Mouse (Mus musculus) urinary bladder, postnatal 10 days (tissue): ENCODE measurements around the gene Mup6.
"Not testable (repeated sequence)": the region's sequence is repeated elsewhere in the genome, so short reads cannot be mapped to it uniquely, and the experiment has no call there.

Source experiments
- DNase-seq: peaks from one replicate; pipeline ENCODE4 v3.0.0; 2022; ENCODE audit warnings: low spot score

The Mup6 gene

DNA sequence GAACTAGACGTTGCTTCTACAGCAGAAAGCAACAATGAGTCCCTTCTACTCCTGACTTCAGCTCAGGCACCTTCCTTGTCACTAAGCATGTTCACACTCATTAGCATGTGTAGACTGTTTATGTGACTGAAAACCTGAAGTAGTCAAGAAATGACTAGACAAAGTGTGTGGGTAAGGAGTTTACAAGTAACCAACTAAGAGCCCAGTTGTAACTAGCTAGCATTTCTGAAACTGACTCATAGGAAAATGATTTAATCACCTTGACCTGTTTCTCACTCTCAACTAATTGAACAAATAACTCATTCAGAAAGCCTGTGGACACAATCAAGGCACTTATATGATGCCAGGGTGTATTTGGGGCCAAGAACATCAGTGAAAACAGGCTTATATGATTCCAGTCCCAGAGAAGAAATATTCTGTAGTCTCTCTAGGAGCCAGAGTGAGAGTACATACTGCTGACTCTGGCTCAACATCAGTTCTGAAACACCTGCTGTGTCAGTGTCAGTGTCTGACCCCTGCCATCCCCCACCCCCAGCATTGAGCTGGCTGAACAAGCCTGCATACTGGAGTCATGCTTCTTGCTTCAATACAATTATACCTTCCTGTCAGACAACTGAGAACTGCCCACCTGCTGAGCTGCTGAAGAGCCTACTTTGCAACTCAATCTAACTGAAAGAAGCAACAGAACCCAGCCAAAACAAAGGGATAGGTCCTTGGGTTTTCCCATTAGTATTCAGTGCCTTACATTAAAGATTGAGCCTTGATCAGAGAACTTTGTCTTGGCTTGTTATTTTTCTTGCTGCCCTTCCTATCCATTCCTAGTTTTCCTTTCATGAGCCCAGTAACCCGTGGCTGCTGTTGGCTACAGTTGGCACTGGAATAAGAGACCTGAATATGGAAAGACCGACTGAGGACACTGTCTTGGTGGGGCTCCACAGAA lies at the start of gene Mup6:
Mup6 (plus strand) TSS at position 890 of the 940 bp plus-strand sequence.
- DNase-seq = no peak

GRCm38 (mm10) chr4:59914608-59915403 lies 49.3 kb upstream of the Mup6 start, which contains the start of gene Slc46a2:
Gene Slc46a2 (minus strand): TSS chr4:59915056.
- no peak for DNase-seq

GRCm38 (mm10) chr4:59917966-59918365 lies 46.1 kb upstream of the Mup6 start:
- DNase-seq = no peak

DNA sequence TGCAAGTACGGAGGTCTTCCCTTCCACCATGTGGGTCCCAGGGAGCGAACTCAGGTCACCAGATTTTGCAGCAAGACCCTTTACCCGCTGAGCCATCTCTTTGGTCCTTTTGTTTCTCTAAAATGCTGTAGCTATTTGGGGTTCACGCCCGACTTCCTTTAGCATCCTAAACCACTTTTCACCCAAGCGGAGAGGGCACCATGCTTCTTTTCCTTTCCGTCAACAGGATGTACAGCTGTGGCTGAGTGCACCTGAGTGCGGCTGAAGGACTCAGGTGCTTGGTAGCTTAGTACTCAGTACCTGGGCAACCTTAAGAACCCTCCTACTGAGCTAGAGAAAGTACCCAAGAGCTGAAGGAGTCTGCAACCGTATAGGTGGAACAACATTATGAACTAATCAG lies 39.0 kb upstream of the Mup6 start:
- DNase-seq = no peak

- no peak for DNase-seq
These were observed 36.4 kb upstream of the Mup6 start for GRCm38 (mm10) chr4:59927666-59928065.

DNA sequence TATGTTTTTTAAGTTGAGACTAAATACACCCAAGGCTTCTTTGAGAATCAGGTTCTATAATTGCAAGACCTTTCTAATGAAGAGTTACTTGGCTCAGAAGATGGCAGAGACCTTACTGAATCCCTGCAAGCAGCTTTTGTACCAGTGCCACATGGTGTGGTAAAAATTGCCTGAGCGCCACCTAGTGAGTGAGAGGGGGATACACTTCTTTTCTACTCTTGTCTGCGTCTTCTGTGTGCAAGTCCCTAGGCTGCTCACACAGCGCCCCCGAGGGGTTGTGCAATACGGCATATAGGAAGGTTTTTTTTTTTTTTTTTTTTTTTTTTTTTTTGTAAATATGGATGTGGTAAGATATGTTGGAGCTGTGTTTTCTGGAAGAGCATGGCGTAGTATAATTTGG lies 35.7 kb upstream of the Mup6 start:
- DNase-seq = no peak

- DNase-seq = no peak
These were observed 31.4 kb upstream of the Mup6 start for GRCm38 (mm10) chr4:59932505-59933281.

- DNase-seq = no peak
These were observed 26.6 kb upstream of the Mup6 start for GRCm38 (mm10) chr4:59937543-59937942.

DNA sequence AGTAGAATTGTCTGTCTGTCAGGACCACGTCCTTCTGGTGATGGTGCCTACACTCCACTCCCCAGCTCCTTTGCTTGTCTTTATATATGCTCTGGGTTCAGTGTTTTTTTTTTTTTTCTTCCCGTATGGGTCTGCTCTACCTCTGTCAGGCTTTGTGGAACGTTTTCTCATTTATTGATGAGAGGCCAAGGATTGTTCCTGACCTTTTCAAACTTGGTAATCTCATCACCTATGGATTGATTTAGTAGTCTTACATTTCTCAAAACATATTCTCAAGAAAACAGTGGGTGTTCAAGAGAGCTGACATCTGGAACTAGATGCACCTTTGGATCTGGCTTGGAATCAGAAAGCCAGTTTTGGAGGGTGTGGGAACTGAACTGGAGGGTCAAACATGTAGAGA lies 3.5 kb upstream of the Mup6 start, which contains the start of gene Mup4:
Mup4 (minus strand) TSS at position 101 of the 400 bp plus-strand sequence.
- DNase-seq = no peak

- not testable (repeated sequence) for DNase-seq
These were observed 33.8 kb downstream of the Mup6 start for GRCm38 (mm10) chr4:59997894-59998293.

GRCm38 (mm10) chr4:60020141-60020540 lies 56.0 kb downstream of the Mup6 start:
- not testable (repeated sequence) for DNase-seq

- DNase-seq = not testable (repeated sequence)
These were observed 65.4 kb downstream of the Mup6 start for GRCm38 (mm10) chr4:60029334-60030111.
